Mouse (Mus musculus) v-Abl transformed pro-B cells (cell line): Measurements from ENCODE around the gene Cct7.

ENCODE experiments used
- in situ Hi-C, 2 experiments: fragments of 400-800 bp; cut with MboI; formaldehyde crosslinking; loops; one replicate each; pipeline ENCODE4 v1.15.1; 2025; ENCODE audit not compliant: unreplicated experiment in 2 of 2

Cct7 gene

DNA sequence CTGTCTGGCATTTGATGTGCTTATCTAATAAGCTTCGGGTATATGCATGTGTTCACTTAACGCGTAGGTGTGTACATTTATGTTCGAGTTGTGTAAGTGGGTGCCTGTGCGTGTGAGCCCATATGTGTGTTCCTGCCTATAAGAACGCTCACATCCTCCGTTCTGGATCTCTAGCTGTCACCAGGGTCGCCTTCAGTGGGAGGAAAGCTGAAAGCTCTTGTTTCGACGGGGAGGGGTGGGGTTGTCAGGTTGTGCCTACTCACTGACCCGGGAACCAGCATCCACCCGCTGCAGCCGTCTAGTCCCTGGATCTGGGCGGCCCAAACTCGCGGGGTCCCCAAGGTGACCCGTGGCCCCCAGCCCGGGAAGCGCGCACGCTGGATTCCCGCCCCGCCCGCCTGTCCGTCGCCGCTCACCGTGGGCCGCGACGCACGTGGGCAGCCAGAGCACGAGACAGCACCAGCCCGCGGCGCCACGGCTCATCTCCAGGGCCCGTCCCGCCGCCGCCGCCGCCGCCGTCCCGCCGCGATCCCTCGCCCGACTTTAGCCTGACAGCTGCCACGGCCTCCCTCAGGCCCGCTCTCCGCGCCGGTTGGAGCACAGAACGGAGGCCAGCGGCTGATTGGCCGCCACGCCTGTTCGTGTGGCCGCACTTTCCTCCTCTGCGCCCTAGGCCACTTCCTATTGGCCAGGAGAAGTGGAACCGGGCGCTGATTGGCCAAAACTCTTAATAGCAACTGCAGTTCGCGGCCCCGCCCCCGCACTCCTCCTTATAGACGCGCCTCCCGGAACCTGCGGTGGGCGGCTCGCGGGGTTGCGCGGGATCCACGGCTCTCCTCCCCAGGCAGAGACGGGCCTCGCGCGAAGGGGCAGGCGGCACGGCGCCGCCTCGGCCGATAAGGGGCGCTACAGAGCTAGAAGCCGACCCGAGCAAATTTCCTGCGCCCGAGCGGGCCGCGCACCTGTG, at the start of gene Cct7:
TSS of gene Cct7 (plus strand) at position 818 of the 967 bp plus-strand sequence.
- in situ Hi-C loops: loop anchor here (5.0 to 25.0 kb wide), 2 partner anchors 461 to 466 kb away; partner anchors contain the start of genes Nat8f1 (in 2 of the 2), Nat8f4 (in 1 of the 2) and Tprkb (in 1 of the 2)

- in situ Hi-C loops: loop anchor here in 1 of 2 experiments (25.0 kb wide), 2 partner anchors 365 to 1315 kb away; no protein-coding TSS in a partner anchor
Measured at GRCm38 (mm10) chr6:85402613-85403012, 48.7 kb upstream of the Cct7 start.

GRCm38 (mm10) chr6:85403039-85403438, 48.3 kb upstream of the Cct7 start:
- in situ Hi-C loops: loop anchor here in 1 of 2 experiments (25.0 kb wide), 2 partner anchors 366 to 1316 kb away; no protein-coding TSS in a partner anchor

DNA sequence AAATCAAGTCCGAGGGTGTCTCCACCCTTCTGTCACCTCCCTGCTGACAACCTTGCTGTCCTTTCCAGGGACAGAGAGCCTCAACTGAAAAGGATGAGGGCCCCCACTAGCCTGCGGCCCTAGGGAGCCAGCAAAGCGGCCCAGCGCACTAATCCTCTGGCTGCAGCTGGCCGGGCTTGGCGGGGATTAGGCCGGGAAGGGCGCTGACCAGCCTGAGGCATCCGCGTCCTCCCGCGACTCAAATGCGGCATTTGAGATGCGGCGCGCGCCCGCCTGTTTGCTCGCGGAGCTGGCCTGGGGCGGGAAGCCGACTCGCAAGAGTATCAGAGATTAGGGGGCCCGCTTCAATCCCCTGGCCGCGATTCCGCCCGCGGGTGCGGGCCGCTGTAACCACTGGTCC, 42.3 kb upstream of the Cct7 start:
- in situ Hi-C loops: loop anchor here in 1 of 2 experiments (25.0 kb wide), 2 partner anchors 372 to 1322 kb away; no protein-coding TSS in a partner anchor

DNA sequence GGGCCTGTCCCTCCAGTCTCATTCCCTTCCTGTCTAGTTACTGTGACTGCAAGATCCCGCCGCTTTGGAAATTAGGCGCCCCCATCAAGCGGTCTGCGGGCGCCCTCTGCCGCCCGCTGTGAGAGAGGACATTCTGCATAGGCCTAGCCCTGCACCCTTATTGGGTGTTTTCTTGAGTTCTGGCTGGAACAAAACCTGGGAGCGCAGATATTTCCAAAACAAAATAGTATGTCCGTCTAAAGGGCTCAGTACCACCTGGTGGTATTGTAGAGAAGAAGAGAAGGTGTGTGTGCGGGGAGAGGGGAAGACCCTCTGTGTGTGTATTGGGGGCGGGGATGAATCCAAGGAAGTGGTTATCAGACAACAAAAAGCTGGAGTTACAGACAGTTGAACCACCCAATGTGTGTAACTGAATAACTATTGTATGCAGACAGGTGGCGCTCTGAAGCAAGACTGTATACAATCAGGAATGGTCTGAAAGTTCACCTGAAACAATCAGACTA, 40.5 kb upstream of the Cct7 start:
- in situ Hi-C loops: loop anchor here (10.0 to 25.0 kb wide), 3 partner anchors 256 to 1324 kb away; no protein-coding TSS in a partner anchor

GRCm38 (mm10) chr6:85415829-85416228, 35.5 kb upstream of the Cct7 start:
- in situ Hi-C loops: loop anchor here (10.0 to 25.0 kb wide), 3 partner anchors 261 to 1329 kb away; no protein-coding TSS in a partner anchor

- in situ Hi-C loops: loop anchor here (10.0 to 25.0 kb wide), 3 partner anchors 264 to 1332 kb away; no protein-coding TSS in a partner anchor
Measured at GRCm38 (mm10) chr6:85419150-85419549, 32.2 kb upstream of the Cct7 start.

- in situ Hi-C loops: loop anchor here in 1 of 2 experiments (25.0 kb wide), 2 partner anchors 387 to 1337 kb away; no protein-coding TSS in a partner anchor
Measured at GRCm38 (mm10) chr6:85423836-85424379, 27.4 kb upstream of the Cct7 start, which contains the start of gene Noto. TSS of gene Noto (plus strand) at chr6:85423886.

GRCm38 (mm10) chr6:85431274-85431841, 20.0 kb upstream of the Cct7 start:
- in situ Hi-C loops: loop anchor here in 1 of 2 experiments (25.0 kb wide), 1 partner anchor 931 kb away; the partner anchor contains the start of genes Fam136a and Snrpg

GRCm38 (mm10) chr6:85431842-85432431, 19.4 kb upstream of the Cct7 start, which contains the start of gene Smyd5:
TSS of gene Smyd5 (plus strand) at chr6:85431989.
- in situ Hi-C loops: loop anchor here in 1 of 2 experiments (25.0 kb wide), 1 partner anchor 930 kb away; the partner anchor contains the start of genes Fam136a and Snrpg

- in situ Hi-C loops: loop anchor here in 1 of 2 experiments (25.0 kb wide), 1 partner anchor 928 kb away; the partner anchor contains the start of genes Fam136a and Snrpg
Measured at GRCm38 (mm10) chr6:85433865-85434264, 17.4 kb upstream of the Cct7 start.

GRCm38 (mm10) chr6:85436204-85436603, 15.1 kb upstream of the Cct7 start:
- in situ Hi-C loops: loop anchor here in 1 of 2 experiments (25.0 kb wide), 1 partner anchor 926 kb away; the partner anchor contains the start of genes Fam136a and Snrpg

GRCm38 (mm10) chr6:85436631-85437030, 14.7 kb upstream of the Cct7 start:
- in situ Hi-C loops: loop anchor here in 1 of 2 experiments (25.0 kb wide), 1 partner anchor 926 kb away; the partner anchor contains the start of genes Fam136a and Snrpg

- in situ Hi-C loops: loop anchor here in 1 of 2 experiments (25.0 kb wide), 1 partner anchor 921 kb away; the partner anchor contains the start of genes Fam136a and Snrpg
Measured at GRCm38 (mm10) chr6:85441142-85441541, 10.2 kb upstream of the Cct7 start.

DNA sequence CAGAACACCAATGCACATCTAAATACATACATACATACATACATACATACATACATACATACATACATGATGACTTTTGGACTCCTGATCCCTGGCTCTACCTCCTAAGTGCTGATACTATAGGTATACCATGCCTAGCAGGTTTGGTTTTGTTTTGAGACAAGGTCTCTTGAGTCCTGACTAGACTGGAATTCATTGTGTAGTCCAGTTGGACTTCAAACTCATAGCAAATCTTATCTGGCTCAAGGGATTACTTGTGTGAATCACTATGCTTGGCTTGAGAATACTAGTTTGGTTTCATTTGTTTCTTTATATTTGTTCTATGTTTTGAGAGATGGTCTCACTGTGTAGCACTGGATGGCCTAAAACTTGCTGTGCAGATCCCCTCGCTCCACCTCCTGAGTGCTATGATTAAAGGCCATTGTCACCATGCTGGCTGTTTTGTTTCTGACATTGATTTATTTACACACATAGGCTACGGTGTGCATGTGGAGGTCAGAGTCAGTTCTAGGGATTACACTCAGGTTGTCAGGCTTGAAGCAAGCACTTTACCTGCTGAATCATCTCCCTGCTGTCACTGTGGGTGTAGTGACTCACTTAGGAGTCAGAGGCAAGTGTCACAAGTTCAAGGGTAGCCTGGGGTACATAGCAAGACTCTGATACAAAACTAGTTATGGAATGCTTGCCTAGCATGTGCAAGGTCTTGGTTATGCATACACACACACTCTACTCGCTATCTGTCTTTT, 7.7 kb upstream of the Cct7 start:
- in situ Hi-C loops: loop anchor here in 1 of 2 experiments (25.0 kb wide), 1 partner anchor 919 kb away; the partner anchor contains the start of genes Fam136a and Snrpg

- in situ Hi-C loops: loop anchor here in 1 of 2 experiments (25.0 kb wide), 1 partner anchor 918 kb away; the partner anchor contains the start of genes Fam136a and Snrpg
Measured at GRCm38 (mm10) chr6:85444266-85444965, 6.9 kb upstream of the Cct7 start.

- in situ Hi-C loops: loop anchor here in 1 of 2 experiments (25.0 kb wide), 1 partner anchor 917 kb away; the partner anchor contains the start of genes Fam136a and Snrpg
Measured at GRCm38 (mm10) chr6:85445286-85445685, 6.0 kb upstream of the Cct7 start.
